Mouse (Mus musculus) kidney, postnatal 14 days (tissue): ENCODE results near the gene Ly6g5b.

Experiments
- DNase-seq: peaks from one replicate; pipeline ENCODE4 v3.0.0; 2022; ENCODE audit warnings: mixed read lengths

Ly6g5b gene

DNA sequence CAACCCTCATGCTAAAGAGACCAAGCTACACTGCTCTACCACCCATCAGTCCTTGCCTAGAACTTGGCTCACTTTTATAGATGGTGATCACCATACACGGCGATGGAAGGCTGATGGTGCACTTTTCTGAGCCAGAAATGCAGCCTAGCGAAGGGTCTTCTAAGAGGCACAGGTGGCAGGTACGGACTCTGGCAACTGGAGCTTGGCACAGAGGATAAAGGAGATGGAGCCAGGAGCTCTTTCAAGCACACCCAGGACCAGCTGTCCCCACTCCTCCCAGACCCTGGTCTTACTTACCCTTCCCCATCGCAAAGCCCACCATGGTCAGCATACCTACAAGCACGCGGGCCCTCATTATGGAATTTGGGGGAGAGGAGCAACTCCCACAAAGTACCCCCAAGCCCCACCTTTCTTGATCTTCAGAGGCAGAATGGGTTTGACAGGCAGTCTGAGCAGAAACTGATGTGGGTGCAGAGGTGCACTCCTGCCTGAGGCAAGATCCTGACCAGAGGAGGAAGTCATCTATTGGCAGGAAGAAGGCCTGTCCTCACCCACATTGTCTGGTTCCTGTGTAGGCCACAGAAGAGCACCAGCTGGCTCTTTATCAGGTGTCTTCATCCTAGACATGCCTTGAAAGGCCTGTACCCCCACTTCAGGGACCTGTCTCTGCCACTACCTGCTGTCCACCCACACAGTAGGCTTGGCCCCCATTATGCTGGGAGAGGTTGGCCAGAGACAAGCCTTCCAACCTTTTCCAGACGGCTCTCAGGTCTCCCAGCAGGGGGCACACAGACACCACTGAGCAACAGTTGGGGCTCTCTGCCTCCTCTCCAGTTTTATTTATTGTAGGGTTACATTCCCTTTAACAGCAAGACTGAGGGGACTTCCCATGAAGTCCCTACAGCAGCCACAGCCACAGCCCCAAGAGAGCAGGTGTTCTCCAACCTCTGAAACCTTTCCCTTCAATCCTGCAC is at the start of gene Ly6g5b:
Gene Ly6g5b, minus strand, starts transcription at position 383 of the 974 bp plus-strand sequence.
- DNase-seq = no peak

- DNase-seq = no peak
Observed at GRCm38 (mm10) chr17:35164218-35164567, 49.0 kb upstream of the Ly6g5b start.

GRCm38 (mm10) chr17:35163326-35164081 is 48.3 kb upstream of the Ly6g5b start:
- no peak for DNase-seq

DNA sequence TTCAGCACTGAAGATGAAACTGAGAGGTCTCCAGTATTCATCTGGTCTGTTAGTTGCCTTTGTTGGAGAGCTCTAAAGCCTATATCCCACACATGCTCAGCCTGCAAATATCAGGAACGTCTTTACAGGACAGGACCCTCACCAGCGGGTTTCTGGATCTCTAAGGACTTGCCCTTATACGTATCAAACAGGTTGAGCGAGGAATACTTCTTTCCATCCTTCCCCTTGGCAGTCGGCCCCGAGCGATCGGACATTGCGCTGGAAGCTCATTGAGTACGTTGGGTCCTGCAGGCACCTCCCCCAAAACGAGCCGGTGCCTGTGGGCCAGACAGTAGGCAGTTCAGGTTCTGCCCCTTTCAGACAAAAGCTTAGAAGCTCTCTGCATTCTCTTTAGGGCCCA is 47.5 kb upstream of the Ly6g5b start:
- DNase-seq = peak; percentile 54

GRCm38 (mm10) chr17:35162121-35162520 is 46.9 kb upstream of the Ly6g5b start:
- DNase-seq = no peak

DNA sequence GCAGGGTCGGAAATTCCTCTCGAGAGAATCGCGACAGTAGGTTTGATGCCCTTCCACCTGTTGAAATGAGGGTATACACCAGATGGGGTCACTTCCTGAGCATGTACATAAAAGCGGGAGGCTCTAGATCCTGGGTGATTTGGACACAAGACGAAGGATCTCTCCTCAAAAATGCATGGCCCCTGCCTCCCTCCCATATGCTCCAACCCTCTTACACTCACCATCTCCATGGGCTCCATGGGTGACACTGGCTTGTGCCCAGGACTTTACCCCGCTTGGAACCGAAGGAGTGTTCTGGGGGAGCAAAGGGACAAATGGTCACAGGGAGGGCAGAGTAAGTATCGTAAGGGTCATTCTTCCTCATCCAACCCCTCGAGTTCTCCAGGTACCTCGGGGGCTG is 46.2 kb upstream of the Ly6g5b start:
- DNase-seq = no peak

- no peak for DNase-seq
Observed at GRCm38 (mm10) chr17:35159638-35160037, 44.4 kb upstream of the Ly6g5b start.

DNA sequence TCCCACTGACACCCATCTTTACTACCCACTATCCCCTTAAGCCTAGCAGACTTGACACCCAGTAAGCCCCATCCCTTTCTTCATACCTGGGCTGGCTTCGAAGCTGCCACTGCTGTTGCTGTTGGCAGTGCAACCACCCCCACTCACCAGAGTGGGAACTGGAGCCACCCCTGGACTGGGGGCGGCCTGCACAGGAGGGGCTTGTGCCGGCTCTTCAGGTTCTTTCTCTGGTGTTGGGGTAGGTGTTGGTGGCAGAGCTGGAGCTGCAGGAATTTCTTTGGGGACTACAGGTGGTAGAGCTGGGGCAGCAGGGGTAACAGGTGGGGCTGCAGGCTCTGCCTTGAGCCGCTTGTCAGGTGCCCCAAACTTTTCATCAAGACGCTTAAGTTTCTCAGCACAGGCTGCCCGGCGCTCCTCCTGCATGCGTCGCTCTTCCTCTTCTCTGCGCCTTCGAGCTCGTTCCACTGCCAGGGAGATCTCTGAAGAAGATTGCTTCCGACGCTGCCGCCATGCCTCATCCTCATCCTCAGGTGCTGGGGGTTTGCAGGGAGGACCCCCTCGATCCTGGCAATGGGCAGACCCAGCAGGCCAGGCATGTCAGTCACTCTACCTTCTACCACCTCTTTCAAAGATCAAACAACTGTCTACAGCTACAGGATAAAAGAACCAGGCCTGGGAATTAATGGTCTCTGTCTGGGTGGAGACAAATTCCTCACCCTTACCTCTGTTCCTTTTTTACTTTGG is 43.8 kb upstream of the Ly6g5b start:
- DNase-seq = no peak

DNA sequence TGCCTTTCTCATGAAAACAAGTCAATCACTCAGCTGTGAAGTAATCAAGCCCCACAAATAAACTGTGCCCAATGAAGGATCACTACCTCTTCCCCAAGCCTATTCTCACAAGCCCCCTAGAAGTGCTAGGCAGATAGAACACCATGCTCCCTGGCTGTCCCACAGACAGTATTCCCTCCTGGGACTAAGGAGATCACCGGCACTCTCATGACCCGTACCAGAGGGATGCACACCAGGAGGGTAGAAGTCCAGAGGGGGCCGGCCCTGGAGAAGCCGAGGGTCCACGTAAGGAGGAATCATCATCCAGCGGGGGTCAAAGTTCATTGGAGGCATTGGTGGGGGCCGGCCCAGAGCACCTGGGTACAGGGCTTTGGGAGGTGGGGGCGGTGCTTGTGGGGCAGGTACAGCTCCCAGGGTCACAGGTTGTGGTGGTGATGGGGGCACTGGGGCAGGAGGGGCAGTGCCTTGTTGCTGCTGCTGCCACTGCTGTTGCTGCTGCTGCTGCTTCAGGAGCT is 42.5 kb upstream of the Ly6g5b start:
- no peak for DNase-seq

GRCm38 (mm10) chr17:35157254-35157653 is 42.0 kb upstream of the Ly6g5b start:
- DNase-seq = no peak

GRCm38 (mm10) chr17:35156461-35157200 is 41.4 kb upstream of the Ly6g5b start:
- DNase-seq = no peak

DNA sequence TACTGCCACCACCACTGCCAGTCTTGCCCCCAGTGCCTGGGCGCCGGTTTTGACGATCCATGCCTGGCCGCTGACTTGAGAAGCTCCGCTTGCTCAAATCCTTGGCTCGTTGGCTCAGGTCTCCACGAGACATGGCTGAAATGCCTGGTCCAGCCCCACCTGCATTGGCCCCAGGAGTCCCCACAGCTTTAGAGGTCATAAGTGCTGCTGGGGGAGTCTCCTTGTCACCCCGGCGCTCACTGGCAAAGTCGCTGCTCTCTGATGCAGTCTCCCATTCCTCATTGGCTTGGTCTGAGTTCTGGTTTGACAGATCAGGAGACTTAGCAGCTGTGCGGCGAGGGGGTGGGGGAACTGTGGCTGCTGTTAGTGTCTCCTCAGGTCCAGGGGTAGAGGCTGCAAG is 40.2 kb upstream of the Ly6g5b start:
- DNase-seq = no peak

GRCm38 (mm10) chr17:35154616-35155015 is 39.4 kb upstream of the Ly6g5b start:
- DNase-seq = no peak

- DNase-seq = no peak
Observed at GRCm38 (mm10) chr17:35153931-35154330, 38.7 kb upstream of the Ly6g5b start.

DNA sequence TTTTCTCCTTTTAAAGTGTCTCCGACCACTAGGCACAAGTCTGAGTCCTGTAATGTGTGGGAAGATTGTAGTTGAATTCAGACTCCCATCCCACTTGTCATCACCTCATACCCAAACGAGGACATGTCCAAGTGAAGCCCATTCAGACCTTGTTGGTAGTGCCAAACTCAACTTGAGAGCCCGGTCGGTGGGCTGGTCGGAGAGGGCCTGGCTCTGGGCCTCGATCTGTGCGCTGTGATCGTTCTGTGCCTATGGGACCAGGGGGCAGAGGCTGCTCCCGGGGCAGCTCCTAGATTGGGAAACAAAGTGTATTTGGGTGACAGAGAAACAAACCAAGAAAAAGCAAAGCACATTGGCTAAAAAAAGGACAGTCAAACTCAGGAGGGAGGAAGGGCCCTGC is 37.8 kb upstream of the Ly6g5b start:
- DNase-seq = no peak

DNA sequence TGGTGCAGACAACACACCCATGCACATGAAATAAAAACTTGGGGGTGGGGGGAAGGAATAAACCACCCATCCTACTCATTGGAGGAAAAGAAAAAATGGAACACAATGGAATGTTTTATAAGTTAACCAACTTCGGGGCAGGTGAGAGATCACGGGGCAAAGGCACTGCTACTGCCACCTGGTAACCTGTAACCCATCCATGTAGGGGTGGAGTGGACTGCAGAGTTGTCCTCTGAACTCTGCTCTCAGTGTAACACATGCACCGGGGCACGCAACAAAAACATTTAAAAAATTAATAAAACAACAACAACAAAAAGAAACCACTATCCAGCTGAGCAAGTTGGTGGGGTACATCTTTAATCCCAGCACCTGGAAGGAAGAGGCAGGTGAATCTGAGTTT is 36.9 kb upstream of the Ly6g5b start:
- no peak for DNase-seq

DNA sequence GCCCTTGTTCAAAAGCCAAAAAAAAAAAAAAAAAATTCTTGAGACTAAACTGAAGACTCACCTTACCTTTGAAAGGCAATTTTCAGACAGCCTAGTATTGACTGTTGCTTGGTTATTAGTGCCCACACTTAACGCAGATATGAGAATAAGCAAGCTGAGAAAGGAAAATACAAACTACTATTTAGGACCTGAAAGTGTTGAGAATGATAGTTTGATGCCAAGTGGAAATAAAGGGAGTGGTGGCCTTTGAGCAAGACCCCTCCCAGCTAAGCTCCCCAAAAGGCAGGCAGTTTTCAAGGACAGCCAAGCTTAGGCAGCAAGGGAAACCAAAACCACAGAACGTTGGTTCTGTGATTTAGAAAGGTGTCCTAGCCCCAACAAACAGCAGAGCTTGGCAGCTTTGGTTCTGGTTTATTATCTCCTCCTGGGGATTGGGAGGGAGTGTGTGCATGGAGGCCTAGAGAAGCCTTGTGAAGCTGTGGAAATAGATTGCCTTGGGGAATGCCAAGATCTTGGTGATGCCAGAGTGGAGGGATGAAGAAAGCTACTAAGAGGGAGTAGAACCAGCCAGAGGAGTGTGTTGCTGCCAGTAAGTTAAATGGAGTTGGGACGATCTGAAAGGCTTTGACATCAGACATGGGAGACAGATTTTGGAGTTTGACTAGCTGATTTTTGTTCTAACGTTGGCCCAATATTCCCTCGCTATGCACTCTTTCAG is 32.9 kb upstream of the Ly6g5b start:
- no peak for DNase-seq

DNA sequence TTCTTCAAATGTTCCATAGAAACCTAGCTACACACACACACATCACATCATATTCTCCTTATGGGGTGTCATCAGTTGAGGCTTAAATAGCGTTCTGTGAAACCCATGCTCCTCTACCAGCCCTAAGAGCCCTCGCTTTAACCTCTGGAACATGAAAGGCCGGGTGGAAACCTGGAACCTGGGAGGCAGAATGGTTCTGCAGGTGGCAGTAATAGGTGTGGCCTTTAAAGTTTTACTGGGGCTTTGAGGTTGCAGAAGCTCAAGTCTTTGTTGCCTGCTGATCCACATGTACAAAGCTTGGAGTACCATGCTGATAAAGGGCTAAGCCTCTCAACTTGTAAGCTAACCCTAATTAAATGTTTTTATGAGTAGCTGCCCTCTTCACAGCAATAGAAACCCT is 32.1 kb upstream of the Ly6g5b start:
- DNase-seq = no peak

GRCm38 (mm10) chr17:35146139-35146538 is 30.9 kb upstream of the Ly6g5b start:
- DNase-seq = no peak

DNA sequence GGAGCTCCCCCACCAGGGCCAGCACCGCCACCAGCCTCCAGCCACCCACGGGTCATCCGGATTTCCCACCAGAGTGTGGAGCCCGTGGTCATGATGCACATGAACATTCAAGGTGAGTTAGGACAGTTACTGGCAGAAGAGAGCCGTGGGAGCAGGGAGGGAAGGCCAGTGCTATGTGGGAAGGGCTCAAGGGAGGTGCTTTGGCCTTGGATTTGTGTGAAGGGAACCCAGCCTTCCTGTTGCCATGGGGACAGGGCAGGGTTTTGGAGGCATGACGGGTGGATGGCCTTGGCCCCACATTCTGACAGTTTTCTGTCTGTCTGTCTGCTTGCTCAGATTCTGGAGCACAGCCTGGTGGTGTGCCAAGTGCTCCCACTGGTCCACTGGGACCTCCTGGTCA is 26.7 kb upstream of the Ly6g5b start:
- DNase-seq = no peak

GRCm38 (mm10) chr17:35140490-35140996 is 25.3 kb upstream of the Ly6g5b start:
- DNase-seq = no peak
